Mouse (Mus musculus): ENCODE measurements around the gene Cdk19. TPM values are rescaled to one million over a fixed set of nuclear protein-coding genes. Genes with fewer than 3 reads are reported as not detected.

Gene Cdk19
- polyA plus RNA-seq, 1 experiment, result not detected

- peaks cover 2% of the 10 kb centered on the region for H3K4me1 ChIP-seq (ENCODE audit: control insufficient read depth, insufficient read depth, low read length)
- H3K4me3 ChIP-seq (ENCODE audit: insufficient read depth, low read depth, low read length), result no peak overlapping the region
- WGBS, result 7% methylated on average over 11 of the region's 11 CpGs
- H3K27ac ChIP-seq (ENCODE audit: insufficient read depth, low read depth, low read length), result peak overlapping the region; percentile 16; the same call in 1 of the 2 replicates
- no peak for TF ChIP-seq POLR2A (IDR thresholded peaks at IDR 0.05; ENCODE audit: insufficient read depth, low read depth, low read length)
- no peak for TF ChIP-seq CTCF (IDR thresholded peaks at IDR 0.05; ENCODE audit: insufficient read depth, low read depth, low read length)
Measured at GRCm38 (mm10) chr10:40371914-40372675, 32.7 kb downstream of the Cdk19 start.

GRCm38 (mm10) chr10:40373749-40374148 lies 34.4 kb downstream of the Cdk19 start:
- Histone ChIP-seq H3K4me1 (ENCODE audit: control insufficient read depth, insufficient read depth, low read length) (peaks cover 6% of the 10 kb centered on the region), H3K27ac (ENCODE audit: insufficient read depth, low read depth, low read length) (no peak overlapping the region), H3K4me3 (ENCODE audit: insufficient read depth, low read depth, low read length) (no peak overlapping the region)
- 93% methylated on average over 5 of the region's 5 CpGs for WGBS
- no peak for TF ChIP-seq POLR2A (IDR thresholded peaks at IDR 0.05; ENCODE audit: insufficient read depth, low read depth, low read length)
- no peak for TF ChIP-seq CTCF (IDR thresholded peaks at IDR 0.05; ENCODE audit: insufficient read depth, low read depth, low read length)

GRCm38 (mm10) chr10:40374828-40375227 lies 35.5 kb downstream of the Cdk19 start:
- TF ChIP-seq CTCF (IDR thresholded peaks at IDR 0.05; ENCODE audit: insufficient read depth, low read depth, low read length), result no peak
- no peak for TF ChIP-seq POLR2A (IDR thresholded peaks at IDR 0.05; ENCODE audit: insufficient read depth, low read depth, low read length)
- H3K4me1 ChIP-seq (ENCODE audit: control insufficient read depth, insufficient read depth, low read length), result peaks cover 7% of the 10 kb centered on the region
- H3K4me3 ChIP-seq (ENCODE audit: insufficient read depth, low read depth, low read length), result no peak overlapping the region
- WGBS, result 84% methylated on average over 7 of the region's 7 CpGs
- H3K27ac ChIP-seq (ENCODE audit: insufficient read depth, low read depth, low read length), result no peak overlapping the region

GRCm38 (mm10) chr10:40376286-40376685 lies 36.9 kb downstream of the Cdk19 start:
- TF ChIP-seq POLR2A (IDR thresholded peaks at IDR 0.05; ENCODE audit: insufficient read depth, low read depth, low read length) (no peak), CTCF (IDR thresholded peaks at IDR 0.05; ENCODE audit: insufficient read depth, low read depth, low read length) (no peak)
- peaks cover 7% of the 10 kb centered on the region for H3K4me1 ChIP-seq (ENCODE audit: control insufficient read depth, insufficient read depth, low read length)
- H3K27ac ChIP-seq (ENCODE audit: insufficient read depth, low read depth, low read length), result peak overlapping the region; percentile 51; the same call in 1 of the 2 replicates
- no peak overlapping the region for H3K4me3 ChIP-seq (ENCODE audit: insufficient read depth, low read depth, low read length)
- WGBS, result 43% methylated on average over 3 of the region's 3 CpGs

GRCm38 (mm10) chr10:40378284-40378683 lies 38.9 kb downstream of the Cdk19 start:
- Histone ChIP-seq H3K27ac (ENCODE audit: insufficient read depth, low read depth, low read length) (no peak overlapping the region), H3K4me3 (ENCODE audit: insufficient read depth, low read depth, low read length) (no peak overlapping the region), H3K4me1 (ENCODE audit: control insufficient read depth, insufficient read depth, low read length) (peaks cover 5% of the 10 kb centered on the region; the same call in 1 of the 2 replicates)
- 97% methylated on average over 4 of the region's 4 CpGs for WGBS
- TF ChIP-seq POLR2A (IDR thresholded peaks at IDR 0.05; ENCODE audit: insufficient read depth, low read depth, low read length) (no peak), CTCF (IDR thresholded peaks at IDR 0.05; ENCODE audit: insufficient read depth, low read depth, low read length) (no peak)

- Histone ChIP-seq H3K27ac (ENCODE audit: insufficient read depth, low read depth, low read length) (no peak overlapping the region), H3K4me3 (ENCODE audit: insufficient read depth, low read depth, low read length) (no peak overlapping the region), H3K4me1 (ENCODE audit: control insufficient read depth, insufficient read depth, low read length) (peaks cover 5% of the 10 kb centered on the region; the same call in 1 of the 2 replicates)
- 65% methylated on average over 1 of the region's 1 CpGs for WGBS
- TF ChIP-seq POLR2A (IDR thresholded peaks at IDR 0.05; ENCODE audit: insufficient read depth, low read depth, low read length), result no peak
Measured at GRCm38 (mm10) chr10:40379682-40380081, 40.3 kb downstream of the Cdk19 start.

GRCm38 (mm10) chr10:40385397-40385796 lies 46.0 kb downstream of the Cdk19 start:
- WGBS, result 93% methylated on average over 3 of the region's 3 CpGs
- Histone ChIP-seq H3K4me1 (ENCODE audit: control insufficient read depth, insufficient read depth, low read length) (no peaks in the 10 kb centered on the region), H3K27ac (ENCODE audit: insufficient read depth, low read depth, low read length) (no peak overlapping the region), H3K4me3 (ENCODE audit: insufficient read depth, low read depth, low read length) (no peak overlapping the region)
- no peak for TF ChIP-seq CTCF (IDR thresholded peaks at IDR 0.05; ENCODE audit: insufficient read depth, low read depth, low read length)
- TF ChIP-seq POLR2A (IDR thresholded peaks at IDR 0.05; ENCODE audit: insufficient read depth, low read depth, low read length), result no peak

- H3K4me3 ChIP-seq (ENCODE audit: insufficient read depth, low read depth, low read length), result no peak overlapping the region
- 82% methylated on average over 4 of the region's 4 CpGs for WGBS
- no peak overlapping the region for H3K27ac ChIP-seq (ENCODE audit: insufficient read depth, low read depth, low read length)
- H3K4me1 ChIP-seq (ENCODE audit: control insufficient read depth, insufficient read depth, low read length), result no peaks in the 10 kb centered on the region
- TF ChIP-seq CTCF (IDR thresholded peaks at IDR 0.05; ENCODE audit: insufficient read depth, low read depth, low read length) (no peak), POLR2A (IDR thresholded peaks at IDR 0.05; ENCODE audit: insufficient read depth, low read depth, low read length) (no peak)
Measured at GRCm38 (mm10) chr10:40386126-40386525, 46.8 kb downstream of the Cdk19 start.

- Histone ChIP-seq H3K4me3 (ENCODE audit: insufficient read depth, low read depth, low read length) (no peak overlapping the region), H3K4me1 (ENCODE audit: control insufficient read depth, insufficient read depth, low read length) (peaks cover 4% of the 10 kb centered on the region), H3K27ac (ENCODE audit: insufficient read depth, low read depth, low read length) (no peak overlapping the region)
- 79% methylated on average over 2 of the region's 2 CpGs for WGBS
- TF ChIP-seq CTCF (IDR thresholded peaks at IDR 0.05; ENCODE audit: insufficient read depth, low read depth, low read length) (no peak), POLR2A (IDR thresholded peaks at IDR 0.05; ENCODE audit: insufficient read depth, low read depth, low read length) (no peak)
Measured at GRCm38 (mm10) chr10:40393447-40394143, 54.2 kb downstream of the Cdk19 start.
